Mouse (Mus musculus) kidney, adult 8-10 months (tissue): ENCODE results near the gene Hopx.
A peak's percentile ranks its signal among the peaks of the same experiment; 100 is the strongest.

Experiments used
- DNase-seq, 2 experiments: peaks; one replicate each; pipeline ENCODE4 v3.0.0; 2022

The Hopx gene

DNA sequence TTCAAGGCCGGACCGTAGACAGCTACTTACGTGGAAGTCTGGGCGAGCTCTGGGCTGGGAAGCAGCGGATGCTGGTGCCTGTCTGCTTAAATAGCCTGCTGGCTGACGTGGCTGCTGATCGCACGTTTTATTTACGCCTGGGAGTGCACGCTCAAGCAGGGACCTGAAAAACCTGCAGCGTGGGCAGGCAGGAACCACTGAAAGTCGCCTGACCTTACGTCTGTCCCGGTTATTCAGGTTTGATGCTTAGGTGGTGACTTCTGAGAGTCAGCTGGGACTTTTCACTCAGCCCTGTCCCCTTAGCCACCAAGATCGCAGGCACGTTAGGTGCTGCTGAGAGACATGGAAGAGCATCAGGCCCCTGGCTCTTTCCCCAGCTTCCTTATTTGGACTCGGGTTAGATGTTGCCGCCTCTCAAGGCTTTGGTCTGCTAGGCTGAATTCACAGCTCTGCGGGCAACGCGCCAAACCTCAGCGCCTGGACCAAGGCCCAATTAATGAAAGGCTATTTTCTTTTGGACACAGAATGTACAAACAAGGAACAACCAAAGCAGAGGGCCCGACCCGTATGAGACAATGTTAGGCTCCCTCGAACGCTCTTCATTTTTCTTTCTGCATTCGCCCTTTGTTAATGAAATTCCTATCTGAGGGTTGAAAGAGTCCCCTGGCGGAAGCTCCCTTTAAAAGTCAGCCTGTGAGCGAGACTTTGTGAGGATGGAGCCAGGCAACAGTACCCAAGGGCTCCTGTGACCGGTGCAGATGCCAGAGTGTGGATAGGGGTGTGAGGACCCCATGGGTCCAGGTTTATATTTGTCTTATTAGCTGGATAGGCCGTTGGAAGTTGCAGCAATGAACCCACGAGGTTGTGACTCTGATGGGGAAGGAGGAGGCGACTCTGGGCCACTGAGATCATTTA is at the start of gene Hopx:
Hopx (minus strand) TSS at position 305 of the 915 bp plus-strand sequence.
- DNase-seq, result peak; percentile 67 to 79

DNA sequence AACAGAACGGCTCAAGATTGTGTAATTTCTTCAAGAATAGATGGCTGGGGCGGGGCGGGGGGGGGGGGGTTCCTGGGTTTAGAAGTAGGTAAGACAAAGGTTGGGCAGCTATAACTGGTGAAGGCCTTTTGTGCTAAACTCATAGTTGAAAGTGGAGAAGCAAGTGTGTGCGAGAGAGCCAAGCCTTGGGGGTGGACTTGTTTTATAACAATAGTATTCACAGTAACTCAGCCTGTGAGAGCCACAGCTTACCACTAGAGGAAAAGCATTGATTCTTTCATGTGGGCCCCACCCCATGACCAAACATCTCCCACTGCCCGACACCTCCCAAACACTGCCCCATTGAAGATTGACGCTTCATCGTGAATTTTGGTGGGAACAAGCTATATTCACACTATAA is 48.7 kb upstream of the Hopx start:
- DNase-seq, result no peak

DNA sequence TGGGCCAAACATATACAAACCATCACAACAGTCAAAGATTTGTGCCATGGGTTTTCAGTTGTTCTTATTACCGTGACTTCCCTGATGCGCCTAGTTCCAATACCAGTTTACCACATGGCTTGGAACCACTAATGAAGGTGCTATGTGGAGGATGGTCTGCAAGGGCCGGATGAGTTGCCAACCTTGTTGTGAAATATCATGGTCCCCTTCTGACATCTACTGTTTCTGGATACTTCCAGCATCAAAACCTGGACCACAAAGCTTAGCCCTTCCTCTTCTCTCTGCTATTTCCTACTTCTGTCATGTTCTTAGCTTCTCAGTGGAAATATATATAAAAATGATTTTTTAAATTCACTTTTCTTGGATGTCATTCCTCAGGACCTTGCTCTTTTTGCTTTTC is 47.6 kb upstream of the Hopx start:
- no peak for DNase-seq

DNA sequence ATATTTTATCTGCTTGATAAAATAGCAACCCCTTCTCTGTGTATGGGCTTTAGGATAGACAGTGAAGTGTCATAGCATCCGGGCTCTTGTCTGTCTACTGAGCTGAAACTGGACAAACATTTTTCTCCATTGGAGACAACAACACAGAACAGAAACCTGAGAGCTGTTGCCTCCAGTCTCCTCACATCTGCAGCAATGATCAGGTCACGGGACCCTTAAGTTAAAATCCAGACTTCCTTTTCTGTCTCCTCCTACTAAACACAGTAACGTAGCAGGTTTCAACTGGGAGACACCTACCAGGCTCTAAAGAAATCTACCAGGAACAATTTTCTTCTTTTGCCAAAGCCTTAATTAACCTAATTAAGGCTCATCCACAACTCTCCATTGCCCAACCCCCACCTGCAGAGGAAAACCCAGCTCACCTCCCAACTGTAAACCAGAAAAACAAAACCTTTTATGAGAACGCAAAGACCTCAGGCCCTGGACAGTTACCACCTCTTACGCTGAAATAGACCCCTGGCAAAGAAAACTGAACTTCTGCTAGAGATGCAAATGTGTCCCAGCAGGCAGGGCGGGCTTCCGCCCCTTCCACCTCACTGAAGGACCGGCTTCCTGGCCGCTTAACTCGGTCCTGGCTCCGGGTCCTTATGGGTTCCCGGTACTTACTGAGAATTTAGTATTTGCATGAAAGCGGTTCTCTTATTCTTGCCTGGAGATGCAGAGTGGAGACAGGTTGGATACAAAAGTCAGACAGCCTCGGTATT is 43.0 kb upstream of the Hopx start:
- no peak for DNase-seq

DNA sequence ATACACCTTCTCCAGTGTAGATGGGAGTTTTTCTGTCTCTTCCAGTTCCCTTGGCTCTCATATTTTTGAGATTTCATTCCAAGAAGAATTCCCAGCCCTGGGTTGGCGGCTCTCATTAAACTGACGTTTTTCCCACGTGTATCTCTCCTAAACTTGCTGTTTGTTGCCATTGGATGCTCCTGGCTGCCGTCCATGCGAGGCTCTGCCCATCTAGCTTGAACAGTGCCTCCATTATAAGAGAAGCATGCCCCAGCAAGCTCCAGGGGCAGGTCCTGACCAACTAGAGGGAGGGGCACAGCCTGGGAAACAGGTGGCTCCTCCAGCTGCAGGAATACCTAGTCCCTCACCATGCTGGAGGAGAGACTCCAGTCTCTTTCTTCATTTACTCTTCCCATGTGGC is 42.0 kb upstream of the Hopx start:
- DNase-seq, result no peak

DNA sequence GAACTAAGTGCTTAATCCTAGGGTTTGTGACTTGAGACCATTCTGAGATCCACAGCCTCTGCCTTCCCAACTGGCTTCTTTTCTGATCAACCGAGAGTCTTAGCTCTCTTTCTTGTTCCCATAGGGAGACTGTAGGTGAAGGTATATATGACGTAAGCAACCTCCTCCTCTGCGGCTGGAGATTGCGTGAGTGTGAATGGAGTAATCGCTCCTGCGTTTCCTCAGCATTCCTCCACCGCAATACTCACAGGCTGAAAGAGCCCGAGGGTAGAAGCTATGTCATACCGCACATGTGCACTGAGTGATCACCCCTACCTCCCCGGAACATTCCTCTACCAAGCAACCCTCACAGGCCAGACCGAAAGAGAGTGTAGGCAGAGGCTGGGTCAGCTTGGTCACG is 40.6 kb upstream of the Hopx start:
- DNase-seq, result no peak

DNA sequence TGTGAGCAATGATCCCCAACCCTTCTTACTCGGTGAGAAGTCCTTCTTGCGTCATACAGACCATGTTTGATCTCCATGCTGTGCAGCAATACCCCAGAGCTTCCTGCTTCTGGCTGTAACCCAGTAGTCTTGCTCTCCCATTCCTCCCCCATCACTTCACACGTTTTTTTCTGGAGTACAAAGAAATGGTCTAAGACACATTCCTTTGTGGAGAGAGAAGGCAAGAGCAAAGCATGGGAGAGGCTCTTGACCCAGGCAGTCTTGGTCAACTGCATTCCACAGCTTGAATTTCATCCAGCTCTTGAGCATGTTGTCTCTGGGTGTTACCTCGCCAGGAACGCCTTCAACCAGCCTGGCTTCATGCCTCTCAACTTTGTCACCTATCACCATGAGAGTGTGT is 39.9 kb upstream of the Hopx start:
- DNase-seq, result no peak

DNA sequence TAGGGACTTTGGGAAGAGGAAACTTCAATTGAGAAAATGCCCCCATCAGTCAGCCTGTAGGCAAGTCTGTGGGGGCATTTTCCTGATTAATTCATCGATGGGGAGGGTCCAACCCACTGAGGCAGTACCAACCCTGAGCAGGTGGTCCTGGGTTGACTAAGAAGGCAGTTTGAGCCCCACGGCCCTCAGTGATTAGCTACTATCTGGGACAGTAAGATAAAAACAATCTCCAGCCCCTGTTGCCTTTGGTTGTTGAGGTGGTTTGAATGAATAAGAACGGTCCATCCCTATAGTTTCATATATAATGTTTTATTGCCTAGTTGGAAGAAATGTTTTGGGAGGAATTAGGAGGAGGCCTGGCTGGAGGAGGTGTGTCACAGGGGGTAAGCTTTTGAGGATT is 36.8 kb upstream of the Hopx start:
- DNase-seq, result no peak

DNA sequence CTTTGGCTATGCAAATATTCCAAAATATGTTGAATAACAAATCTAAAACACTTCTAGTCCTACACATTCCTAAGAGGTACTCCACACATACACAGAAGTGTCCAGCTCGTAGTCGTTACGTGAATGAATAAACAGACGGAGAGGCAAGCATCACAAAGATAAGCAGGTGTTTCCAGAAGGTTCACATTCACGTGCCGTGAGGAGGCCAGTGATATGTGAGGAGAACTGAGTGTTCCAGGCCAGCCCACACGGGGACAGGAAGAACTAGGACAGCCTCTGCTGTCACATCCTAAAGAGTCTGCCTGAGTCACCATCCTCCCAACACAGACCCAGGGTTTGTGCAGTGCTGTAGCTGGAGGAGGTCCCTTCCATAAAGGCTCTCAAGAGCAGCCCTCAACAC is 36.2 kb upstream of the Hopx start:
- DNase-seq, result no peak

DNA sequence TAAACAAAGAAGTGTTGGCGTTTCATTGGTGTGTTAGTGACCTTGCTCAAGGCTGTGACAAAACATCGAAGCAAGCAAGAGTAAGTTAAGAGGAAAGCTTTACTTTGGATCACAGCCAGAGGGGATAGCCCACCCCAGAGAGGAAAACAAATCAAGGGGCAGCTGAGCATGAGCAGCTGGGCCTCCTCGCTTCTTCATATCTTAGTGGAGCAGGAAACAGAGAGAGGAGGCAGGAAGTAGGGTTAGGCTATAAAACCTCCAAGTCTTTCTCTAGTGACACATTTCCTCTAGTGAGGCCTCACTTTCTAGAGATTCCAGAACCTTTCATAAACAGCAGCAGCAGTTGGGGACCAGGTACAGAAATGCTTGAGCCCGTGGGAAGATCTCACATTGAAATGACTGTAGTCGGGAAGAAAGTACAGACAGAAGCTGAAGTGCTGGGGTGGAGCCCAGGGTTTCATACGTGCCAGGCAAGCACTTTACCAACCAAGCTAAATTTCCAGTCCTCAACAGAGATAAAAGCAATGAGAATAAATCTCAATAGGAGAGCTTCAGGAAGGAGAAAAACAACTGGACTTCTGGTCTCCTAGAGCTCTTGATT is 33.2 kb upstream of the Hopx start:
- peak in 1 of 2 experiments; percentile 18 for DNase-seq

DNA sequence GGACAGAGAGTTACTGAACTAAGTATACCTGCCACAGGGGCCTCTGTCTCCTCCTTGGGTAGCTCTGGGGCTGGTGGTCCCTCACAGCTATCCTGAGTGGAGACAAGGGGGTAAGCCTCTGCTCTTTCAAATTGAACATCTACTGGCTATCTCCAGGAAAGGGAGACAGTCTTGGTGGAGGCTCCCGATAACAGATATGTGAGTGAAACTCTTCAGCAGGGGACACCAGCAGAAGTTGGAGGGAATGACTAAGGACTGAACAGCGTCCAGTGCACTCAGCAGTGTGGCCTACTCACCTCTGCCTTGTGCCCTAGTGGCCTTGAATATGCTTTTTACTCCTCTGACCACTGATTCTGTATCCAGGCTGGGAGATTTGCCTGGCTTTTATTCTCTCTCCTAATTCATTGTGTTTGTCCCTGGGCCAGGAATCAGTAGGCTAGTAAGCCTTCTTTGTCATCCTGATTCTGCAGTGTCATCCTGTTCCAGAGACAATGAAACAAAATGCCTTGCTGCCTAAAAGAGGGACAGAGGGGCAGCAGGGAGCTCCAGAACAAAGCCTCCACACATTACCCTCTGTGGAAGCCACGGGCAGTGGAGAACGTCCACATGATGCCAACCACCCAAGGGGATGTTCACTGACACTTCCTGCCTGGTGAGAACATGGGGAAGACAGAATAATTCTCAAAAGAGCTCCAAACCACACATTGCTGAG is 31.7 kb upstream of the Hopx start:
- DNase-seq, result no peak

DNA sequence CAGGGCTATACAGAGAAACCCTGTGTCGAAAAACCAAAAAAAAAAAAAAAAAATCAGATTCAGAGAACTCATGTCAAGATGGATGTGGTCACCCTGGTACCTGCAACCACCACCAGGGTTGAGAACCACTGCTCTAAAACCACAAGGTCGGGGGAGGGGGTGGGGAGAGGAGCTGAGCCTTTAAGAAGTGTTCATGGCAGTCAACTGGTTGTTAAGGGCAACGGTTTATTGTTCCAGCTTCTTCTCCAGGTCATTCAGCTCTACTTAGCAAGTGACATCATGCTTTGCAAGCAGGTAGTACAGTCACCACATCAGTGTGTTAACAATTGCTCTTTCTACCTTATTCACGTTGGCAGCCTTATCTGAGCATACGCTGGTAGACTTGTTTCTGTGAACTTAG is 29.7 kb upstream of the Hopx start:
- DNase-seq, result no peak

DNA sequence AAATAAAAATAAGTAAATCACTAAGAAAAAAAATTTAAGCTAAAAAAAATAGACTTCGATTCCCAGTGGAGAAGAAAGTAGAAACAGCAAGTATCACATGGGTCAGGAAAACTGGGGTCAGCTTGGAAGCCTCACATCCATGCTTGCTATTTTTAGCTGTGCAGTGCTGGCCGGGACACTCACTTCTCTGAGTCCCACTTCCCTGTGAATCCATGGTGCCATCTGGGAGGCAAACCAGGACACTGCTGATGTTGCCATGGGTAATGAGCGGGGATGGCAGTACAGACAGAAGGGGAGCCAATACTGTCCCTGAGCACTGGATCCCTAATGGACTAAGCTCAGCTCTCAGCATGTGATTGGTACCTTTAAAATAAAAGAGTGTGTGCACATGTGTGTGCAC is 28.2 kb upstream of the Hopx start:
- no peak for DNase-seq

DNA sequence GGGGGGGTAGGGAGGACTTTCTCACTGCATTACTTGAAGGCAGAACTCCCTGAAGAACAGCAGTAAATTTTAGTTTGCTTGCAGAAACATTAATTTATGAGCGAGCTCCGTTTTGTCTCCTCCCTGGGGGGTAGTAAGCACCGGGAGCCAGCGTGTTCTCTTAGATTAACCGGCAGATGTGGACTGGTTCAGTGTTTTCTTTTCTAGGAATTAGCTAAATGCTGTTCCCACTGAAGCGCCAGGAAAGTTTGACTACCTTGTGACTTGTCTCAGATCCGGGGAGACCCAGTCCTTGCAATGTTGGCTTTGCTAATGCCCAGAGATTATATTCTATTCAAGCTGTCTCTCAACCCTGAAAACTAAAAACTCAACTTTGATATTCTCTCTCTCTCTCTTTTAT is 26.4 kb upstream of the Hopx start:
- no peak for DNase-seq

DNA sequence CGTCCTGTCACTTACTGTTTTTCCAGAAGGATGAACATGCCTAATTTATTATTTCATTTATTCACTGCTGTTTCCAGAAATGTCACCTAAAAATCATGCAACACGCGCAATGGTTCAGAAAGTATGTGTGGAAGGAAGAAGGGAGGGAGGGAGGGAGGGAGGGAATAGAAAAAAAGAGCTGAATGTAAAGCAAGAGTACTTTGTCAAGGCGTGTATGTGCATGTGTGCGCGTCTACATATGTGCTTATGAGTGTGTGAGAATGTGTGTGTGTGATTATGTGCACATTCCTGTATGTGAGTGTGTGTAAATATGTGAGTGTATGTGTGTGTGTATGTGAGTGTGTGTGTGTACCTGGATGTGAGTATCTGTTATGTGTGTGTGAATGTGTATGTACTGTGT is 25.9 kb upstream of the Hopx start:
- DNase-seq, result no peak

DNA sequence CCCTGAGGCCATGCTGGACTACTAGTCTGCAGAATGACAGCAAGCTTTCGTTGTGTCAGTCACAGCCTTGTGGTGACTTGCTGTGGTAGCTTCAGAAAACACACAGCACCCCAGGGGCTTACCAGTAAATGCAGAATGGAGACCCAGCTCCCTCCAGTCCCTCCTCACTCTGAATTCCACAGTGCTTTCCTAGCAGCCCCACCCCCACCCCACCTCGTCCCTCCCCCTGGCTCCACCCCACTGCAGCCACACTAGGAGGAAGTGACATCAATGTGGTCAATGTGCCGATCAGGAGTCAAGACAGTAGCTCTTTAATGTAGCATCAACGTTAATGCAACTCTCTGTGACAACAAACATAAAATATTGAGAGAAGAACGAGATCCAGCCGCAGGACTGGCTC is 25.2 kb upstream of the Hopx start:
- no peak for DNase-seq

DNA sequence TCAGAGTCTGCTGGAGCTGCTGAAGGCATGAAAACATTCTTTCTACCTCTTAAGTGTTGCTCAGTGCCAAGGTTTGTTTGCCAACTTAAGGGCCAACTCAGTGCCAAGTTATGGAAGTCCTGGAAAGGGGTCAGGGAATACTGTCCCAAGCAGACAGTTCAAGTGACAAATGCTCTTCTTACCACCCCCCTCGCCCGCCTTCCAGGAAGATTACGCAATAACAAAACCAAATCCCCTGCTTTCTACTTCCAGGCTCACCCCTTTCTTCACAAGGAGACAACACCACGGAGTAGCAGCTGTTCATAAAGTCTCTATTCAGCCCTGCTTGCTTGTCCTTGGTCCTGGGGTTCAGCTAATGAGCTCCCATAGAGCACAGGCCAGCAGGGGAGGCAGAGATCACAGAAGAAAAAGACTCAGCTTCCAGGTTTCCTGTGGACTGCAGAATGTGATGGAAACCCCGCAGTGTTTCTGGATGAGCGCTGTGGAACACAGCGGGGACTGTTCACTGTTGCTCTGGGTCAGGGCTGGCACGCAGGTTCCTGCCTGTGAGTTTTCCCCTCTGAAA is 22.9 kb upstream of the Hopx start:
- peak; percentile 28 to 46 for DNase-seq

DNA sequence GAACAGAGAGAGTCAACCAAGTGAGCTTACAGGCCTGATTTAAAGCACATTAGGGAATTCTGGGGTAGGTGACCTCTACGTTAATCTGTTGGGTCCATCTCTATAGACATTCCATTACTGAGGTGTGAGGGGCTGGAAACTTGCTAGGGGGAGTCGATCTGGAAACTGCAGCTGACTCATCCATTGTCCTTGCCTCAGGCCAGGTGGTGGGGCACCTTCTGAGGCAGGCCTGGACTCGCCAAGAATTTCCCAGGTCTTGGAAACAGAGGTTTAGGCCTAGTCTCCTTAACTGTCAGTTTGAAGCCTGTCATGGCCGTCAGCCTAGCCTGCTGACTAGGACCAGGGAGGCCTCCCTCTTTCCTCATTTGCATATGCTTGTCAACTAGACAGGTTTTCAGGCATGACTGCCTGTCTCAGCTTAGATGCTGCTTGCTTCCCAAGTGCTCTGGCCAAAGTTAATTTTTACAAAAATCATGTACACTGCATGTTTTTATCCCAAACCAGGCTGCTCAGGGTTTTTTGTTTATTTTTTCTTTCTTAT is 21.8 kb upstream of the Hopx start:
- peak in 1 of 2 experiments; percentile 39 for DNase-seq

DNA sequence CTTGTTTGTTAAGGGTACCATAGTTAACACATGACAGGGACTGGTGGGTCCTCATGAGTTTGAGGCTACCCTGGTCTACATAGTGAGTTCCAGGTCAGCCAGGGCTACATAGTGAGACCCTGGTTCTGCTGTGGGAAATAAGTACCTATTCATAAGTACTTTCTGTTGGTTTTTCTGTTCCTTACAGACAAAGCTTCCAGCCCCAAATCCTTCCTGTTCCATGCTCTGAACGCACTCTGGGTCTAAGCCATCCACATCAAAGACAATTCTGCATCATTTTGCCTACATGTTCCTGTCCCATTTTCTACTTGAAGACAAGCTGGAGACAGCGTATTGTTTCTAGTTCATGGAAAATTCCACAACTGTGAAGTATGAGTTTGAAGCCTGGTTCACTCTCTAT is 20.0 kb upstream of the Hopx start:
- DNase-seq, result no peak

DNA sequence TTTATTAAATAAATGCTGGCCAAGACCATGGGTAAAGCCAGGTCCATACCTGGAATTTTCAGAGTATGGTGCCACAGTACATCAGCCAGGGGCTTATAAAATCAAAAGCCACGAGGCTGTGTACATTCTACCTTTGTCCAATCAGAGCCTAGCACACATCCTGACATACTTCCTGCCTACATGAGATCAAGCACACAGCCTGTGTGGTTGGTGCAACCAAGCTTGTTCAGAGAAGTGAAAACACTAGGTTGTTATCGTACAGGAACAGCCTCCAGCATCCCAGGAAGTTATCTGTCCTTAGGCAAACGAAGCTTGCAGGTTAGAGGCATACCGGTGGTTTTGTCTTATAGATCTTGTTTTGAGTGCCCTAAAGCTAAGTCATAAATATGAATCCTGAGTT is 19.5 kb upstream of the Hopx start:
- DNase-seq, result no peak

DNA sequence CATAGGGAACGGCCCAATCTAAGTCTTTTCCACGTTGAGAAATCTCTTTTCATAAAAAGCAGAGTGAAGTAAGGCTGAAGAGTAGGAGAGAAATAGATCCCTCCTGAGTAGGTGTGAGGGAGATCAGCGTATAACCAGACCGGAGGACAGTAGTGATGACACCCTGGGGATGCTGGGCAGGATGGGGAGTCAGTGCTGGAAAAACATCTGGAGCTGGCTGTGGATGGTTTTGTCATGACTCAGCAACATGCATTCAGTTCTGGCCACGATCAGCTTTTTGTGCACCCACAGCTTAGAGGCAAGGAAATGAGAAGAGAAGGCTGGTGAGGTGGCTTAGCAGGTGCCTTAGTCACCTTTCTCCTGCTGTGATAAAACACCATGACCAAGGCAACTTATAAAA is 19.0 kb upstream of the Hopx start:
- no peak for DNase-seq

DNA sequence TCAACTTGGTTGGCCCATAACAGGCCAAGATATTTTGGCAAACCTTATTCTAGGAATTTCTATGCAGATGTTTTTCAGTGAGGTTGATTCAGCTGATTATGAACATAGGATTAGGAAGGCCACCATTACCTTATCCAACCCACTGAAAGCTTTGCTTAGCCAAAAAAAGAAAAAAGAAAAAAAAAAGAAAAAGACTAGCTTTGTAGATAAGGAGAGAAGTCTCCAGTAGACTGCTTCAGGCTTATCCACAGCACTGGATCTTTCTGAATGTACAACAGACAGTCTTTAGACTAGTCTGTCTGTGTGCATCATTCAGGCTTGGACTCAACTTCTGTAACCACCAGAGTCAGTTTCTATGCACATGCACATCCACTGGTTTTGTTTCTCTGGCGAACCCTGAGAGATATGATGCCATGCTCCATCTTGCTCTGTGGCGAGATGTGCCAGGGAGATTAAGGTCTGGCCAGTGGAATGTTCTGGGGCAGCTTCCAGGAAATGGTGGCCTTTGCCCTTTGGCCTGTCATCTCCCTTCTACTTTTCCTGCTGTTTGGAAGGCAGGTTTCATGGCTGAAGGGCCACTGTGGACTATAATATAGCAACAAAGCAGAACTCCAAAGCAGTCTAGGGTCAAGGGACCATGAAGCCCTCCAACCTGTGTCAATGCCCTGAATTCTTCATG is 17.7 kb upstream of the Hopx start:
- DNase-seq, result peak; percentile 43 to 79
